Mouse (Mus musculus) megakaryocyte, embryonic 14.5 days (primary cell): ENCODE results near the gene Snhg11.

Experiments used
- FLI1 ChIP-seq: IDR thresholded peaks from 2 replicates; pipeline ENCODE4 v1.6.1; 2012; ENCODE audit warnings: low read length, inconsistent platforms, mixed read lengths
- GATA1 ChIP-seq: IDR thresholded peaks from 3 replicates; pipeline ENCODE4 v1.6.1; 2012; ENCODE audit warnings: mixed read lengths, low read length, inconsistent platforms, borderline replicate concordance

DNA sequence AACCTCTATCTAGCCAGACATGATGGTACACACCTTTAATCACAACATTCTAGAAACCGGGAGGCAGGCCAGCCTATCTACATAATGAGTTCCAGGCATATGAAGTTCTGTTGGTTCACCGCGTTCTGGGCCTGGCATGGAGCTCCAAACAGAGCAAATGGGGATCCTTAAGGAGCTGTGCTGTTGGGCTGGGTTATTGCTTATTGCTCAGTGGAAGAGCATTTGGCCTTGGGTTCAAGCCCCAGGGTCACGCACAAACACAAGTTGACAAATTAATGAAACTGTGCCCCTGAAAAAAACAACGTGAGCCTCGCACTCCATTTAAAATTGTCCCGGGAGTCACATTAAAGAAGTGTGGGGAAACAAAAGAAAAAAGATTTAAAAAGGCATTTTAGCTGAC is 14.0 kb downstream of the Snhg11 start:
- TF ChIP-seq GATA1 = no peak
- TF ChIP-seq FLI1 = no peak
